Mouse (Mus musculus) liver, postnatal 0 days (tissue): ENCODE measurements around the gene Pik3c2g. TPM values are rescaled to one million over a fixed set of nuclear protein-coding genes. Genes with fewer than 3 reads are reported as not detected.

Experiments
- ATAC-seq: fragments of 200-750 bp; cut with Nextera tagmentation; 2 replicates; pipeline ENCODE4 v1.8.0; 2017; ENCODE audit warnings: mild to moderate bottlenecking, moderate library complexity
- DNase-seq: peaks from one replicate; pipeline ENCODE4 v3.0.0-alpha.2; 2016
- H3K27ac ChIP-seq: fragments of 300-500 bp; sonication (generic); 2 replicates; pipeline ENCODE4 v1.5.1; 2014; ENCODE audit warnings: antibody characterized with exemption, moderate library complexity, mild to moderate bottlenecking, low read depth
- H3K27me3 ChIP-seq: fragments of 300-500 bp; sonication (generic); 2 replicates; pipeline ENCODE4 v1.6.1; 2014; ENCODE audit warnings: low read length, control low read depth, mixed read lengths; ENCODE audit not compliant: insufficient read depth
- H3K36me3 ChIP-seq: fragments of 300-500 bp; sonication (generic); replicated peaks from 2 replicates; pipeline ENCODE4 v1.6.1; 2014; ENCODE audit warnings: mild to moderate bottlenecking, control low read depth, low read length, moderate library complexity, mixed read lengths; ENCODE audit not compliant: insufficient read depth
- H3K4me1 ChIP-seq: fragments of 300-500 bp; sonication (generic); 2 replicates; pipeline ENCODE4 v1.6.1; 2014; ENCODE audit warnings: antibody characterized with exemption, mild to moderate bottlenecking, control low read depth; ENCODE audit not compliant: insufficient read depth
- H3K4me2 ChIP-seq: fragments of 300-500 bp; sonication (generic); 2 replicates; pipeline ENCODE4 v1.6.1; 2014; ENCODE audit warnings: low read depth, mild to moderate bottlenecking, low read length, moderate library complexity, mixed read lengths
- H3K4me3 ChIP-seq: fragments of 300-500 bp; sonication (generic); 2 replicates; pipeline ENCODE4 v1.5.1; 2014; ENCODE audit warnings: low read depth, low read length
- H3K9ac ChIP-seq: fragments of 300-500 bp; sonication (generic); replicated peaks from 2 replicates; pipeline ENCODE4 v1.6.1; 2014; ENCODE audit warnings: mild to moderate bottlenecking, moderate library complexity
- H3K9me3 ChIP-seq: fragments of 300-500 bp; sonication (generic); 2 replicates; pipeline ENCODE4 v1.6.1; 2016; ENCODE audit warnings: mild to moderate bottlenecking, control low read depth, low read length, mixed read lengths
- CTCF ChIP-seq: sonication (generic); IDR thresholded peaks from 2 replicates; pipeline ENCODE4 v1.5.1; 2016; ENCODE audit warnings: antibody characterized with exemption, low read depth
- EP300 ChIP-seq: IDR thresholded peaks from 2 replicates; pipeline ENCODE4 v1.6.1; 2016; ENCODE audit warnings: antibody characterized with exemption, low read depth, mild to moderate bottlenecking
- WGBS: fragments of 180-500 bp; shearing (Covaris S2); extraction: QIAGEN DNeasy Blood & Tissue Kit; methylation state at CpG from one replicate; pipeline ENCODE4 v1.1.7; 2014; ENCODE audit not compliant: insufficient replicate concordance; 5-methylcytosine and 5-hydroxymethylcytosine counted together
- polyA plus RNA-seq: library from polyadenylated mRNA; unstranded; fragments of >200 nt; fragmentation: Nextera tagmentation; extraction: Ambion mirVana; gene quantifications from 2 replicates; pipeline ENCODE4 v1.2.1, GENCODE M21; 2015

The Pik3c2g gene
- polyA plus RNA-seq, 1 experiment from 2014 or later, result 5.6 TPM

GRCm38 (mm10) chr6:139799541-139800226 is 212.7 kb downstream of the Pik3c2g start:
- no peak for TF ChIP-seq CTCF
- TF ChIP-seq EP300, result no peak

GRCm38 (mm10) chr6:139821916-139822315 is 234.9 kb downstream of the Pik3c2g start:
- Histone ChIP-seq H3K36me3 (no peaks in the 10 kb centered on the region), H3K27ac (no peak overlapping the region), H3K9ac (no peak overlapping the region), H3K4me1 (no peaks in the 10 kb centered on the region), H3K4me2 (no peak overlapping the region), H3K4me3 (no peak overlapping the region), H3K9me3 (no peaks in the 10 kb centered on the region), H3K27me3 (no peaks in the 10 kb centered on the region)
- 79% methylated on average over 8 of the region's 8 CpGs for WGBS
- DNase-seq, result no peak
- ATAC-seq, result no peak
- TF ChIP-seq EP300, result no peak
- no peak for TF ChIP-seq CTCF

More at GRCm38 (mm10) chr6:139799541-139800226, 212.7 kb downstream of the Pik3c2g start:
- no peak overlapping the region for H3K4me3 ChIP-seq
- no peak for ATAC-seq
- H3K4me1 ChIP-seq, result no peaks in the 10 kb centered on the region
- 78% methylated on average over 8 of the region's 8 CpGs for WGBS
- no peaks in the 10 kb centered on the region for H3K9me3 ChIP-seq
- no peak for DNase-seq
- H3K36me3 ChIP-seq, result no peaks in the 10 kb centered on the region
- H3K27me3 ChIP-seq, result no peaks in the 10 kb centered on the region
- H3K27ac ChIP-seq, result no peak overlapping the region
- no peak overlapping the region for H3K4me2 ChIP-seq
- H3K9ac ChIP-seq, result no peak overlapping the region

- Histone ChIP-seq H3K9ac (no peak overlapping the region), H3K9me3 (no peaks in the 10 kb centered on the region), H3K4me3 (no peak overlapping the region), H3K36me3 (no peaks in the 10 kb centered on the region), H3K27ac (no peak overlapping the region), H3K4me1 (no peaks in the 10 kb centered on the region), H3K27me3 (no peaks in the 10 kb centered on the region), H3K4me2 (no peak overlapping the region)
- no peak for ATAC-seq
- no peak for DNase-seq
- no peak for TF ChIP-seq CTCF
- no peak for TF ChIP-seq EP300
- 64% methylated on average over 6 of the region's 6 CpGs for WGBS
Measured at GRCm38 (mm10) chr6:139838239-139838638, 251.2 kb downstream of the Pik3c2g start.

- no peaks in the 10 kb centered on the region for H3K27me3 ChIP-seq
- H3K4me1 ChIP-seq, result no peaks in the 10 kb centered on the region
- no peaks in the 10 kb centered on the region for H3K36me3 ChIP-seq
- ATAC-seq (no peak), DNase-seq (no peak)
- H3K4me2 ChIP-seq, result no peak overlapping the region
- TF ChIP-seq EP300 (no peak), CTCF (no peak)
- H3K9me3 ChIP-seq, result no peaks in the 10 kb centered on the region
- no peak overlapping the region for H3K27ac ChIP-seq
- no peak overlapping the region for H3K4me3 ChIP-seq
- H3K9ac ChIP-seq, result no peak overlapping the region
- WGBS, result 79% methylated on average over 3 of the region's 3 CpGs
Measured at GRCm38 (mm10) chr6:139838713-139839112, 251.7 kb downstream of the Pik3c2g start.

- no peak overlapping the region for H3K9ac ChIP-seq
- H3K27me3 ChIP-seq, result no peaks in the 10 kb centered on the region
- ATAC-seq, result no peak
- H3K9me3 ChIP-seq, result no peaks in the 10 kb centered on the region
- no peaks in the 10 kb centered on the region for H3K4me1 ChIP-seq
- no peaks in the 10 kb centered on the region for H3K36me3 ChIP-seq
- DNase-seq, result no peak
- no peak overlapping the region for H3K27ac ChIP-seq
- H3K4me2 ChIP-seq, result no peak overlapping the region
- 63% methylated on average over 7 of the region's 7 CpGs for WGBS
- H3K4me3 ChIP-seq, result no peak overlapping the region
- TF ChIP-seq EP300 (no peak), CTCF (no peak)
Measured at GRCm38 (mm10) chr6:139839907-139840306, 252.9 kb downstream of the Pik3c2g start.

GRCm38 (mm10) chr6:139841272-139841671 is 254.3 kb downstream of the Pik3c2g start:
- Histone ChIP-seq H3K27me3 (no peaks in the 10 kb centered on the region), H3K4me3 (no peak overlapping the region), H3K27ac (no peak overlapping the region), H3K4me2 (no peak overlapping the region), H3K4me1 (no peaks in the 10 kb centered on the region), H3K9me3 (no peaks in the 10 kb centered on the region), H3K36me3 (no peaks in the 10 kb centered on the region; the same call in 1 of the 2 replicates), H3K9ac (no peak overlapping the region)
- 79% methylated on average over 8 of the region's 8 CpGs for WGBS
- ATAC-seq (no peak), DNase-seq (no peak)
- TF ChIP-seq CTCF (no peak), EP300 (no peak)
